Mouse (Mus musculus) liver, postnatal 0 days (tissue): ENCODE data around the gene Vps35l. TPM values are rescaled to one million over a fixed set of nuclear protein-coding genes. Genes with fewer than 3 reads are reported as not detected.

Source experiments
- ATAC-seq: fragments of 200-750 bp; cut with Nextera tagmentation; 2 replicates; pipeline ENCODE4 v1.8.0; 2017; ENCODE audit warnings: mild to moderate bottlenecking, moderate library complexity
- DNase-seq: peaks from one replicate; pipeline ENCODE4 v3.0.0-alpha.2; 2016
- H3K27ac ChIP-seq: fragments of 300-500 bp; sonication (generic); 2 replicates; pipeline ENCODE4 v1.5.1; 2014; ENCODE audit warnings: antibody characterized with exemption, moderate library complexity, mild to moderate bottlenecking, low read depth
- H3K27me3 ChIP-seq: fragments of 300-500 bp; sonication (generic); 2 replicates; pipeline ENCODE4 v1.6.1; 2014; ENCODE audit warnings: low read length, control low read depth, mixed read lengths; ENCODE audit not compliant: insufficient read depth
- H3K36me3 ChIP-seq: fragments of 300-500 bp; sonication (generic); replicated peaks from 2 replicates; pipeline ENCODE4 v1.6.1; 2014; ENCODE audit warnings: mild to moderate bottlenecking, control low read depth, low read length, moderate library complexity, mixed read lengths; ENCODE audit not compliant: insufficient read depth
- H3K4me1 ChIP-seq: fragments of 300-500 bp; sonication (generic); 2 replicates; pipeline ENCODE4 v1.6.1; 2014; ENCODE audit warnings: antibody characterized with exemption, mild to moderate bottlenecking, control low read depth; ENCODE audit not compliant: insufficient read depth
- H3K4me2 ChIP-seq: fragments of 300-500 bp; sonication (generic); 2 replicates; pipeline ENCODE4 v1.6.1; 2014; ENCODE audit warnings: low read depth, mild to moderate bottlenecking, low read length, moderate library complexity, mixed read lengths
- H3K4me3 ChIP-seq: fragments of 300-500 bp; sonication (generic); 2 replicates; pipeline ENCODE4 v1.5.1; 2014; ENCODE audit warnings: low read depth, low read length
- H3K9ac ChIP-seq: fragments of 300-500 bp; sonication (generic); replicated peaks from 2 replicates; pipeline ENCODE4 v1.6.1; 2014; ENCODE audit warnings: mild to moderate bottlenecking, moderate library complexity
- H3K9me3 ChIP-seq: fragments of 300-500 bp; sonication (generic); 2 replicates; pipeline ENCODE4 v1.6.1; 2016; ENCODE audit warnings: mild to moderate bottlenecking, control low read depth, low read length, mixed read lengths
- CTCF ChIP-seq: sonication (generic); IDR thresholded peaks from 2 replicates; pipeline ENCODE4 v1.5.1; 2016; ENCODE audit warnings: antibody characterized with exemption, low read depth
- EP300 ChIP-seq: IDR thresholded peaks from 2 replicates; pipeline ENCODE4 v1.6.1; 2016; ENCODE audit warnings: antibody characterized with exemption, low read depth, mild to moderate bottlenecking
- WGBS: fragments of 180-500 bp; shearing (Covaris S2); extraction: QIAGEN DNeasy Blood & Tissue Kit; methylation state at CpG from one replicate; pipeline ENCODE4 v1.1.7; 2014; ENCODE audit not compliant: insufficient replicate concordance; 5-methylcytosine and 5-hydroxymethylcytosine counted together
- polyA plus RNA-seq: library from polyadenylated mRNA; unstranded; fragments of >200 nt; fragmentation: Nextera tagmentation; extraction: Ambion mirVana; gene quantifications from 2 replicates; pipeline ENCODE4 v1.2.1, GENCODE M21; 2015

The Vps35l gene
- polyA plus RNA-seq, 1 experiment from 2014 or later, result 20.5 TPM

DNA sequence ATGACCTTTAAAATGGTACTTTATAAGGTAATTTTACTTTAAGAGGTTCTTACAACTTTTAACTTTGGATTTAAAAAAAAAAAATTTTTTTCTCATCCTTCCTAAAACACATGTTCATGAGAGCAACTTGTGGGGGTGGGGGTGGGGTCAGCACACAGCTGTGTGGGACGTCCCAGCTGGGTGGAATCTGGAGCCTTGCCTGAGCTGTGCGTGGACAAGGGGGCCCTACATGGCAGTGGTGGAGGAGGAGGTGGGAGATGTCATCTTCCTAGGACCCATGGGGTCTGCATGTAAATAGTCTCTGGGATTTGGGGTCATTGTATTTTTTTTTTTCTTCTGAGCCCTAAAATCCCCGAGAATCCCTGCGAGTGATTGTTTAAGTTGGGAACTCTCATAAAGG lies 18.3 kb downstream of the Vps35l start:
- Histone ChIP-seq H3K9me3 (no peaks in the 10 kb centered on the region), H3K27ac (no peak overlapping the region), H3K27me3 (no peaks in the 10 kb centered on the region), H3K4me2 (no peak overlapping the region), H3K4me1 (peaks cover 8% of the 10 kb centered on the region; the same call in 1 of the 2 replicates), H3K4me3 (no peak overlapping the region), H3K36me3 (peaks cover 36% of the 10 kb centered on the region), H3K9ac (no peak overlapping the region)
- 88% methylated on average over 4 of the region's 4 CpGs for WGBS
- DNase-seq (no peak), ATAC-seq (no peak)
- TF ChIP-seq CTCF (no peak), EP300 (no peak)

DNA sequence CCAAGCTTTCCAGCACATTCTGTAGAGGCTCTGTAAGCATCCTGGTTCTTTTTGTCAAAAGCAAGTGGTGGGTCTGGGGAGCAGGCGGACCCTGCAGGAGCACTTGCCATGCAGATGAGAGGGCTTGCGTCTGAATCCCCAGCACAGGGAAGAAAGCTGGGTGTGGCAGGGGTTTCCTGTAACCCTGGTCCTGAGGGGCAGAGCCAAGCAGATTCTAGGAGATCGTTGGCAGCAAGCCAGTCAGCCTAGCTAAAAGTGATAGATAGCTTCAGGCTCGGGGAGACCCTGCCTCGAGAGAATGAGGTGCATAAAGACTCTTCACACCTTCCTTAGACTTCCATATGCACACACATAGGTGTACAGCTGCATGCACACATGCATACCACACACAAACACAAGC lies 19.3 kb downstream of the Vps35l start:
- H3K4me1 ChIP-seq, result peaks cover 8% of the 10 kb centered on the region; the same call in 1 of the 2 replicates
- H3K9me3 ChIP-seq, result no peaks in the 10 kb centered on the region
- peaks cover 30% of the 10 kb centered on the region for H3K36me3 ChIP-seq
- WGBS, result 49% methylated on average over 5 of the region's 5 CpGs
- no peak overlapping the region for H3K4me3 ChIP-seq
- H3K9ac ChIP-seq, result no peak overlapping the region
- 0 out of 2 replicates have a peak overlapping the region, but pooled peaks have one; percentile 29 for H3K4me2 ChIP-seq
- no peak; the same call in 1 of the 2 replicates for ATAC-seq
- H3K27me3 ChIP-seq, result no peaks in the 10 kb centered on the region
- DNase-seq, result peak; percentile 45
- no peak for TF ChIP-seq EP300
- TF ChIP-seq CTCF, result no peak
- no peak overlapping the region; the same call in 1 of the 2 replicates for H3K27ac ChIP-seq

DNA sequence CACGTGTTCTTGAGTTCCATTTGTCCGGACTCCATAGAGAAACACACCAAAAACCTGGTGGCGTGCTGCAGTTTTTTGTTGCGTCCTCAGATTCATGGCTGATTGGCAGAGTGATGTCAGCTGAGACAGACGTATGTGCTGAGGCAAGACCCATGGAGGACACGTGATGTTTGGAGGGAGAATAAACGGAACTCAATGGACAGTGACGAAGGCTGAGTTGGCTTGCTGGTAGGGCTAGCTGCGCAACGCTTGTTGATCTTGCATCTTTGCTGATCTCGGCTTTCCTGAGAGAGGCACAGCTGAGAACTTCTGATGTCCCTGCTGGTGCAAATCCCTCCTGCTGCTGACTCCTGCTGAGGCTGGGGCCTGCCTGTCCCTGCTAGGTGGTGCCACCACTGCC lies 23.9 kb downstream of the Vps35l start:
- DNase-seq (no peak), ATAC-seq (no peak)
- H3K4me3 ChIP-seq, result no peak overlapping the region
- H3K9ac ChIP-seq, result no peak overlapping the region
- H3K27me3 ChIP-seq, result no peaks in the 10 kb centered on the region
- H3K27ac ChIP-seq, result no peak overlapping the region
- H3K4me2 ChIP-seq, result no peak overlapping the region
- no peaks in the 10 kb centered on the region for H3K9me3 ChIP-seq
- peaks cover 6% of the 10 kb centered on the region; the same call in 1 of the 2 replicates for H3K4me1 ChIP-seq
- TF ChIP-seq CTCF (no peak), EP300 (no peak)
- WGBS, result 82% methylated on average over 11 of the region's 11 CpGs
- H3K36me3 ChIP-seq, result peaks cover 15% of the 10 kb centered on the region

DNA sequence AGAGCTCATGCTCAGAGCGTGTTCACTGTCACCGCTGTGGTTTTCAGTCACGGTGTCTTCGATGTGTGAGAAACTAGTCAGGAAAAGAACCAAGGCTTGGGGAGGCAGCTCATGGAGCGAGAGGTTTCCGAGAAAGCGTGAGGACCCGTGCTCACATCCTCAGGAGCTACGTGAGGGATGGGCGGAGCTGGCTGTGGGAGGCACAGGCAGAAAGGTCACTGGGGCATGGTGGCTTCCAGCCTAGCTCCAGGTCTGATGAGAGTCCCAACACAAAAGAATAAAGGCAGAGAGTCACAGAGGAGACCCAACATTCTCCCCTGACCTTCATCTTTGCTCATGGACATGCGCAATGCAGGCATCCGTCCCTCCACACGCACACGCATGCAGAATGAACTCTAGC lies 24.7 kb downstream of the Vps35l start:
- no peak overlapping the region for H3K9ac ChIP-seq
- H3K9me3 ChIP-seq, result no peaks in the 10 kb centered on the region
- no peak overlapping the region for H3K4me2 ChIP-seq
- no peak overlapping the region for H3K27ac ChIP-seq
- DNase-seq (no peak), ATAC-seq (no peak)
- no peaks in the 10 kb centered on the region for H3K4me1 ChIP-seq
- TF ChIP-seq EP300 (no peak), CTCF (no peak)
- peaks cover 11% of the 10 kb centered on the region for H3K36me3 ChIP-seq
- WGBS, result 86% methylated on average over 14 of the region's 14 CpGs
- H3K27me3 ChIP-seq, result no peaks in the 10 kb centered on the region
- no peak overlapping the region for H3K4me3 ChIP-seq

DNA sequence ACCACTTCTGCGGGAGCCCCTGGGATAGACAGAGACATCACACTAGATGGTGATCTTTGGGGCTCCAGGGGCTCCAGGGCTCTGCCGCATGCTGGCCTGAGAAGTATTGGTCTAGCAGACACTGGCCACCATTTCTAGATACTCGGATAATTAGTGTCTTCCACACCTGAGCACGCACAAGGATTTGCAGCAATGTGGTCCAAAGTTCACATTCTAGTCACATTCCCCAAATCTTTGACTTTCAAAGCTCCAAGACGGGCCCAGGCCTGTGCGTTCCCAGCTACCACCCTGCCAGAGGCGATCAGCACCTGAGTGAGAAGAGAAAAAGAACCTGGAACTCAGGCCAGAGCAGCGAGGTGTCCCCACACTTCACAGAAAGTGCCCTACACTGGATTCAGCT lies 25.6 kb downstream of the Vps35l start:
- no peak for DNase-seq
- ATAC-seq, result no peak
- Histone ChIP-seq H3K9me3 (no peaks in the 10 kb centered on the region), H3K27ac (no peak overlapping the region), H3K9ac (no peak overlapping the region), H3K4me2 (no peak overlapping the region), H3K4me3 (no peak overlapping the region), H3K36me3 (peaks cover 10% of the 10 kb centered on the region), H3K27me3 (no peaks in the 10 kb centered on the region), H3K4me1 (no peaks in the 10 kb centered on the region)
- TF ChIP-seq CTCF, result no peak
- TF ChIP-seq EP300, result no peak
- WGBS, result 63% methylated on average over 8 of the region's 8 CpGs

DNA sequence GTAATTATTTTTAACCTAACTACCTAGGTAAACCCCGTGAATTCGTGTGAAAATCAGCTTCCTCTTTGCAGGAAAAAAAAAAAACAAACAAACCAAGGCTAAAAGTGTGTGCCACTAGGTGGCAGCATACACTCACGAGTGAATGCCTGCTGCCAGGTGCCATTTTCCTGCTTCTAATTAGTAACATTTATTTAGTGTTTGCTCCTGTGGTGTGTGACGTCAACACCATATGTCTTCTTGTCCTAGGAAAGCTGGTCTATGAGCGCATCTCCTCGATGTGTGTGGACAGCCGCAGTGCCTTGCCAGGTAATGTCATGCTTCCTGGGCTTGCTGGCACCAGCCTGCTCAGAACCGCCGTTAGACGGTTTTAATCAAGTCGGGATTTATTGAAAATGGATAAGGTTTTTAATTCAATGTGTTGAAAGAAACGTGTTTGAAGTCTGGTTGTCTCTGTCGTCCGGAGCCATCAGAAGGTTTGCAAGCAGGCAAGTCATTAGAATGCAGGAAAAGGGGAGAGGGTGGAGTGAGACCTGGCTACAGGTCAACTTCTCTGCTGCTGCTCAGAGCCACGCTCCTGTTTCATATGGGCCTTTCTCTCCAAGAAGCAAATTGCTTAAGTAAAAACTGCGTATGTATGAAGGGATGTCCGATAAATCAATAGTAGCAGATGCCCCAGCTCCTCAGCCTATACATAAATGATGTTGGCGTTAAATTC lies 26.2 kb downstream of the Vps35l start:
- H3K27ac ChIP-seq, result no peak overlapping the region
- H3K4me2 ChIP-seq, result no peak overlapping the region
- H3K9ac ChIP-seq, result no peak overlapping the region
- H3K9me3 ChIP-seq, result no peaks in the 10 kb centered on the region
- H3K27me3 ChIP-seq, result no peaks in the 10 kb centered on the region
- TF ChIP-seq EP300, result no peak
- peak; percentile 96 for TF ChIP-seq CTCF
- DNase-seq (peak; percentile 76), ATAC-seq (no peak)
- H3K4me3 ChIP-seq, result no peak overlapping the region
- 62% methylated on average over 18 of the region's 18 CpGs for WGBS
- H3K36me3 ChIP-seq, result peaks cover 8% of the 10 kb centered on the region
- no peaks in the 10 kb centered on the region for H3K4me1 ChIP-seq
